Mouse (Mus musculus) T-helper 1 cell (primary cell): ENCODE measurements around the gene Ubash3a.

ENCODE experiments used
- in situ Hi-C: fragments of 300-600 bp; cut with MboI, MseI; formaldehyde crosslinking; loops from one replicate; pipeline ENCODE4 v1.15.1; 2025; ENCODE audit warnings: high pct_unique_total_duplicates

Ubash3a gene

DNA sequence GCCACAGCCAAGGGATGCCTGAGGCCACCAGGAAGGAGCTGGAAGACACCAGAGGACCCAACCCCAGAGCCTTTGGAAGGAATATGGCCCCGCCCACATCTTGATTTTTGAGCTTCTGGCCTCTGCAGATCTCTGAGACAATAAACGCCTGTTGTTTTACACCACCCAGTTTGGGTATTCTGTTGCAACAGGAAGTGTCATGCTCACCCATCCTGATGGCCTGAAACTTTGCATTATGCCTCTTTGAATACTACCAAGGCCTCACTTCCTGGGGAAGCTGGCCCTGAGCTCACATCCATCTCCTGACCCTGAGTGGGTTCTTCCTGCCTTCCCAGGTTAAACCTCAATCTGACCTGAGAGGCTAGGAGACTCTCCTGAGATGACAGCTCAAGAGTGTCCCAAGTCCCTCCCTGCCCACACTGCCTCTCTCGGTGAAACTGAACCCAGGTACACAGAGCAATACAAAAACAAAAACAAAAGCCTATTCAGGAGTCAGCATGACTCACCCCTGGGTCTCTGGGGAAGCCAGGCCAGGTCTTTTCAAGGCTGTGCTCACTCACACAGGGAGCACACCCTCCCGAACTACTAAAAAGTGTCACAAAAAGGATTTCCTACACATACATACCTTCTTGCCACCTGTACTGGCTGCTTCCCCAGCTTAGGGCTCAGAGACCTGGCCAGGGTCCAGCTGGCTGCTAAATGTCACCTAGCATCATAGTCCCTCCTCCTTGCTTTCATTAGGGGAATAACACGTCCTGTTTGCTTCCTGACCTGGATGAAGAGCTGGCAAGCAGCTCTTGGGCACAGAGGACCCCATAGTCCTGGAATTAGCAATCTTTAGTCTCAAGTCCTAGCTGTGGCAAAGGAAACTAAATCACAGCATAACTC is 8.6 kb downstream of the Ubash3a start:
- in situ Hi-C loops, result no loop called here

DNA sequence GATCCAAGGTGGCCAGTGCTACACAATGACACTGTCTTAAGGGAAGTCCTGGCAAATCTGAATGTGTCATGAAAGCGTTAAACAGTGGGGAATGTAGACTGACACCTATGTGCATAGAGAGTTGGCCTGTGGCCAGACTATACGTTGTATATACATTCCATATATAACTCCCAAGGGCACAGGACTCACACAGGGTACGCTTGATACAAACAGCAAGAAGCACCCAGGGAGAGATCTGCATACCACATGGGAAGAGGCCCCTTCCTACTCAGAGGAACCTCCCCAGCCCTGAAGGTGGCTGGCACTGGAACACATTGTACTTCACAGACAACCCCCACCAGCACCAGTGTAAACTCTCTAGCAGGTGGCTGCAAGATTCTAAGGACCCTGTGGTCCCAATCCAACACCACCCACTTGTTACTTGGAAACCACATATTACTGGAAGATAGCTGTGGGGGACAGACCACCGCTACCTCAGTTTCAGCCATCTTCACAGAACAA is 15.2 kb downstream of the Ubash3a start:
- in situ Hi-C loops, result no loop called here

DNA sequence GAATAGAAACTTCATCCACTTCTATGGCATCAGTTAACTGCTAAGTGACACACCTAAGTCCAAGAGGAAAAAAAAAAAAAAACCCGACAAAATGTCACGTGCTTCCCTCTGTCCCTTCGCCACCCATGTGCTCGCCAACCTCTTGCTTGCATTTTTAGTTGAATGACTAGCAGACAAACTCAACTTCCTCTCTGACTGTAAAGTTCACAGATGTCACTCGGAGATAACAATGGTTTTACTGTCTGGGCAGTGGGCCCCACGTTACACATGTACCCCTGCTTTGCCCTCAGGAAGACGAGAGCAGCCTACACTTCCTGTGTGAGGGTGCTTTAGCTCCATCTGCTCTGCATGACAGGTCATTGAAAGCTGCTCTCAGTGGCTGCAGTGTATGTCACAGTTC is 16.2 kb downstream of the Ubash3a start:
- in situ Hi-C loops, result no loop called here

DNA sequence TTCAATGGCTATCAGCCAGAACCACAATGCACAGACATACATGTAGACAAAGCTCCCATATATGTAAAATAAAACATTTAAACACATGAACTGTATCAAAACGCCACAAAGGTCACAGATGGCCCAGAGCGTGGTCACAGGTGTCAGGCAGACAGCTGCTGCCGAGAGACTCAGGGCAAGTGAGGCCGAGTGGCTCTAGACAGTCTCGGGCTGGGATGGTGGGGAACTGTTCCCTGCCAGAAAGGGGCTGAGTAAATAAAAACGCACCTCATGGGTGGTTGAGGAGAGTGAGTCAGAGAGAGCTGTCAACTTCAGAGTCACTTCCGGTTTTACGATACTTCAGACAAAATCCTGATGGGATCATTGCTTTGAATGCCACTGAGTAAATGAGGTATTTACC is 16.9 kb downstream of the Ubash3a start:
- in situ Hi-C loops, result no loop called here

DNA sequence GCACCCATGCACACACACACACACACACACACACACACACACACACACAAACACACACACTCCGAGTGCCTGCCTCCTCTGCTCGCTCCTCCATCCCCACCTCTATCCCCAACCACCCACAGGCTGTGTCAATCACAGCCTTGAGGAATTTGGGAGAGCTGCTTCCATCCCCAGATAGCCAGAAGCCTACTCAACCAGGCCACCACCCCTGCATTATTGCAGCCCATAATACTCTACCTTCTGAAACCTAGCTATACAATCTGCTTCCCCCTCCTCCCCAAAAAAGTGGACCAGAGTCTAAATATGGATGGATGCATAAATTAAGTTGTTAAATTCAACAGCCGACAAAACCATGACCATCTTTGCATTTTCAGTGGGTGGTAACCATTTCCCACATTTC is 18.7 kb downstream of the Ubash3a start:
- in situ Hi-C loops, result no loop called here

DNA sequence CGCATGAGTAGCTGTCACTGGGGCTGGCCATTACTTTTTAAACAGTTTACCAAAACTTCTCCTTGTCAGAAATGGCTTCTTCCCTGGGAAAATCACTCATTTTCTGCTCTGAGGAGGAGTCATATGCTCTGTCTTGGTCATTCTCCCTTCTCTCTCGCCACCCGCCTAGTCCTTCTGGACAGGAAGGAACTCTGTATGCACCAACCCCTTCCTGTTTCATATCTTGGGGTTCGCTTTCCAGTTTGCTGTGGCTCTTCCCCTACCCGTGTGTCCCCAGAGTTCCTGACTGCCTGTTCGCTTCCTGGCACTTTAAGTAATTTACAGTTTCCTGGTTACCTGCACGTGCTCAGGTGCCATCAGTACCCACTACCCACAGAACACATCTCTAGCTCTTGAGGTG is 19.3 kb downstream of the Ubash3a start:
- in situ Hi-C loops, result no loop called here

DNA sequence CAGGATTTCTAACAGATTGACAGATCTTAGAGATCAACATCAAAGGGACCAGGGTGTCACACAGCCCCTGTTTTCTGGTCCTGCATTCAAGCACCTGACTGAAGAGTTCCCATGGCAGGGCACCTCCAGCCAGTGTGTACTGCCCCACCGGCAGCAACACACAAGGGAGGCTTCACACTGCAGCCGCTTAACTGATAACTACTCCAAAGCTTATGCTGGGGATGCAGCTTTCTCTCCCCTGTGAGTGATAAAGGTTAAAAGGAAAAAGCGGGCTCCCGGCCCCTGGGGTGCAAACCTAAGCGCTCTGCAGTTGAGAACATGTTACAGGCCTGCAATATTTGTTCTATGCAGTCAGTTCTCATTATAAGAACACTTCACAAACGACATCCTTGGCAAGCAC is 24.1 kb downstream of the Ubash3a start:
- in situ Hi-C loops, result no loop called here

DNA sequence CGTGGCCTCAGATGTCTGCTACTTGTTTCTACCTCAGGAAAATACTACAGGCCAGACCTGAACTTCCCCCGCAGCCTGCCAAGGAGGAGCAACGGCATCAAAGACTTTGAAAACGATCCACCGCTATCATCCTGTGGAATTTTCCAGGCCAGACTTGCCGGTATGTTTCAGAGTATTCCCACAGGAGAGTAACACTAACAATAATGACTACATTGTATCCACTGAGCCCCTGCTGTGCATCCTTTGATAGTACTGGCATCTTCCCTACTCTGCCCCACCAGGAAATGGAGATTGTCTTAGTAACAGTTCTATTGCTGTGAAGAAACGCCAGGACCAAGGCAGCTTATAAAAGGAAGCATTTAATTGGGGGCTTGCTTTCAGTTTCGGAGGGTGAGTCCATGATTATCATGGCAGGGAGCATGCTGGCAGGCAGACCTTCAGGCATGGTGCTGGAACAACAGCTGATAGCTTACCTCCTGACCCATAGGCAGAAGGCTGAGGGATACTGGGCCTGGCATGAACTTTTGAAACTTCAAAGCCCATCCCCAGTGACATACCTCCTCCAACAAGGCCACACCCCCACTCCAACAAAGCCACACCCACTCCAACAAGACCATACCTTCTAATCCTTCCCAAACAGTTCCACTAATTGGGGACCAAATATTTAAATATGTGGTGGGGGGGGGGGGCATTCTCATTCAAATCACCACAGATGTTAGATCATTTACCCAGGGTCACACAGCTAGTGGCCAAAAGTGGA is 24.8 kb downstream of the Ubash3a start:
- in situ Hi-C loops, result no loop called here

DNA sequence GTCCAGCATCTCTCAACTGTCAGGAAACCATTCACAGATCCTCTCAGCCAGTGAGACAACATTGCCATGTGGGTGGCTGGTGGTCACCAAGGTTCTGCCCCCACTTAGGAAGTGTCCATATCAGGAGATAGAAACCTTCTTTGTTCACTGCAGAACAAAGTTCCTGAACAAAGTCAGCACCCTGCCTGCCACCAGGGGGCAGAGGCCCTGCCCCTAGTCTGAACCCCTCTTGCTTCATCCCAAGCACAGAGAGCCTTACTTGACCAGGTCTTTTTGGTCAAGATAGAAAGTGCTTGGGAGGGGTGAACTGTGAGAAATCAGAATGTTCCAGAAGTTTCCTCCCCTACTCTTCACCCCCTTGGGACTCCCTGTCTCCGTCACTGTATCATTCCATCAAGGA is 28.2 kb downstream of the Ubash3a start:
- in situ Hi-C loops, result no loop called here

DNA sequence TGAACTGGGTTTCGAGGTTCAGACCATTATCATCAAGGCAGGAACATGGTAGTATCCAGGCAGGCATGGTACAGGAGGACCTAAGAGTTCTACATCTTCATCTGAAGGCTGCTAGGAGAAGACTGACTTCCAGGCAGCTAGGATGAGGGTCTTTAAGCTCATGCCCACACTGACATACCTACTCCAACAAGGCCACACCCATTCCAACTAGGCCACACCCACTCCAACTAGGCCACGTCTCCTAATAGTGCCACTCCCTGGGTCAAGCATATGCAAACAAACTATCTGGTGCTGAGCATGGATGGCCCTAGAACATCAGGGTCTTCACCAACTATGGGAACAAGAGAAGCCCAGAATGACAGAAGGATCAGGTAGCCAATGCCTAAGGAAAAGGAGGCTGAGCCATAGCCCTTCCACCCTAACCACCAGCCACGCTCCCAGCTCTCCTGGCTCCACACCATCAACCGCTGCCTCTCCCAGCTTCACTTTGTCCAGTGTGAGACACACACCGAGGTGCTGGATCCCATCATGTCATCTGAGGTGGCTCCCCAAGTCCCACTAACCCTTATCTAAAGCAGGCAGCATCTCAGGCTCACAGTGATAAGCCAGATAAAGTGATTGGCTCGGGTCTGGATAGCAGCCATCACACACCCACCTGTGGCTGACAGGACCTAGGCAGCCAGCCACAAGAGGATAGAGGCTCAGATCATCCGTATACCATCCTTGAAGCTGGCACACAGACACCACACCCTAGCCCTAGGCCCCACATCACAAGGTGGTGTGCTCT is 30.8 kb downstream of the Ubash3a start:
- in situ Hi-C loops, result no loop called here

DNA sequence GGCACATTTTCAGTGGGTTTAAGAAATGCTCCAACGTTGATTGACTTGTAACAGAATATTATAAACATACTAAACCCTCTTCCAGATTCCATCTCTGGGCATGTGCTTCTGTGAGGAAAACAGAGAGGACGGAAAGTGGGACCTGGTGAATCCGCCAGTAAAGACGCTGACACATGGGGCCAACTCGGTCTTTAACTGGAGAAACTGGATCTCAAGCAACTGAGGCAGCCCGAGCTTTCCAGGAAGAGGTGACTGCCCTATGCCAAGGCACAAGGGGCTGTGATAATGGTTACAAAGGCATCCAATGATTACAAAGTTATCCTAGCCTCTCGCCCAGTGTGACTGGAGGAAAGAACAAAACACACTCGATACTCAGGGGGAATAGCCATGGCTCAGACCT is 33.5 kb downstream of the Ubash3a start:
- in situ Hi-C loops, result no loop called here

DNA sequence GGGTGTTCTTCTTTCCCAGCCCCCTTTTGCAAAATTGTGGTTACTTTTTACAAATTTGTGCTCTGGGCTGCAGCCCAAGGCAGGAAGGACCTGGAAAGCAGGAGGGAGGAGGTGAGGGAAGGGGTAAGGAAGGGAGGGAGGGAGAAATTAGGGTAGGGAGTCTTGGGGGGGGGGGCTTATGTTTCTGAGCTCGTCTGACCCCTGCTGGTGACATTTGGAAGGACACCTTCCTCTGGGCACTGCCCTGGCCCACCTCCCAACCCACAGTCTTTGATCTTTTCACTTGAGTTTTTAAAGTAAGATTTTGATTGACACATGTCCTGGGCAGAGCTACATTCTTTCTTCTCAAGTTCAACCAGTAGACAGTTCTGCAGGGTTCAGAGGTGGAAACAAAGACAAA is 35.1 kb downstream of the Ubash3a start:
- in situ Hi-C loops, result no loop called here

DNA sequence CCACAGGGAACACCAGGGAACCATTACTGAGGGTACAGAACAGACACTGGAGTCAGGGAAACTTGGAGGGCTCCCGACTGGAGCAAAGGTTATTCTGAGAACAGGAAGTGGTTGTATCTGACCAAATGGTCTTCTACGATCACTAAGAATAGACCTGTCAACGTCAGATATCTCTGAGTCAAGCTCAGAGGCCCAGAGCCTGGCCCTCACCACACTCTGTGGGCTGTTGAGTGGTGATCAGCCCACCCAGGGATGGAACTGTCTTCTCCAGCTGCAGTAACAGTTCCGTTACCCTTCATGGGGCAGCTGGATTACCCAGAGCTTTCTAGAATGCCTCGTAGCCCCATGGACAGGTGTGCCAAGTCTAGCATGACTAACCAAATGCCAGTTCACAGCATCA is 37.6 kb downstream of the Ubash3a start:
- in situ Hi-C loops, result no loop called here

DNA sequence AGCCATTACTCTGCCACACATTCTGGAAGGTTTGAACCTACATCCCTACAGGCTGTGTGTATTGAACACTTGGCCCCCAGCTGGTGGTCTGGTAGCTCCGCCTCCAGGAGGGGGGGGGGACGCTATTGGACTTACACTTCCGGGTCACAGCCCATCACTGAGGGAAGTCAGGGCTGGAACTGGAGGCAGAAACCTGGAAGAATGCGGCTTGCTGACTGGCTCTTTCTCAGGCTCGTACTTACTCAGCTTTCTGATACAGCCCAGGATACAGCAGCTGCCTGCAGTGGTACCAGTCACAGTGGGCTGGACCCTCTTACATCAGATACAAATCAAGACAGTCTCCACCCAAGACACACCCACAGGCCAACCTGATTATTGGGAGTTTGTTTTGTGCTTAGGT is 39.5 kb downstream of the Ubash3a start:
- in situ Hi-C loops, result no loop called here

DNA sequence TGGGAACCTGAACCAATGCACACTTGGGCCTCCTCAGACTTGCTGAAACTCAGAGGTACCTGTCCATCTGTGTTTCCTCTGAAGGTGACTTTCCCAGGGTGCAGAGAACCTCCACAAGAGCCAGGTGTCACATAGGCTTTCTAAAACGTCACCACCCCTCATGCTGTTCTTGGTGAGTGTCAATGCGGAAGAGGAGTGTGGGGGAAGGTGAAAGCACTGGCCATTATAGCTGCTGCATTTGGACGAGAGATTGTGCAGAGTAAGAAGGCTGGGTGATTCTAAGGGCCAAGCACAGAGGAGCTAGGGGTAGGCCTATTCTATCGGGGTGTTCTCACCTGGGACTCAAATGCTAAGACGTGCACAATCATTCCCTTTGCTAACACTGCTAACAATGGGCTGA is 46.3 kb downstream of the Ubash3a start:
- in situ Hi-C loops, result loop anchor here (10.0 kb wide), 1 partner anchor 119 kb away; no protein-coding TSS in a partner anchor

DNA sequence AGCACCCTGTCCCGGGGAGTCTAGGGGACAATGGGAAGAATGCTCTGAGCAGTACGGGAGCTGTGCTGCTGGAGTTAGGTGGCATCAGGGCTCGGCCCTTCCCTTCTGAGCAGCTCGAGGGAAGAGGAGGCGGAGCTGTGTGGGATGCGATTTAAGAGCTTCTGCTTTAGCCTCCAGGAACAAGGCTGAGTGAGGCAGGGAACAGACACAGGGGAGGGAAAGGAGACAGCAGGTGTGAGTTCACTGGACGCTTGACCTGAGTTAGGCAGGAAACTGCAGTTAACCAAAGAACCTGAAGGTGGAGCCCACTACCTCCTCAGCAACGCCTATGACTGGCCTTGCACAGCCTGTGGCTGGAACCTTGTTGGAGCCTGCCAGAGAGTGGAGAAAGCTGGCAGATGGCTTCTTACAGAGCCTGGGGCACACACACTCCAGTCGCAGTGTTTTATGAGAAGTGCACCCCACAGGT is 46.8 kb downstream of the Ubash3a start:
- in situ Hi-C loops, result loop anchor here (10.0 kb wide), 1 partner anchor 120 kb away; no protein-coding TSS in a partner anchor

DNA sequence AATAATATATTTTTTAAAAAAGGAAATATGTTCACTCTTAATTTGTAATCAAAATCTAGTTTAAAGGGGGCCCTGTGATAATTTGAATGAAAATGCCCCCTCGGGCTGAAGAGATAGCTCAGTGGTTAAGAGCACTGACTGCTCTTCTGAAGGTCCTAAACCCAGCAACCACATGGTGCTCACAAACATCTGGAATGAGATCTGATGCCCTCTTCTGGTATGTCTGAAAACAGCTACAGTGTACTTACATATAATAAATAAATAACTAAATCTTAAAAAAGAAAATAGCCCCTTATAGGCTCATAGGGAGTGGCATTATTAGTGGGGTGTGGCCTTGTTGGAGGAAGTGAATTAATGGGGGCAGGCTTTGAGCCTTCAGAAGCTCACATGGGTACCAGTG is 49.5 kb downstream of the Ubash3a start:
- in situ Hi-C loops, result loop anchor here (10.0 kb wide), 1 partner anchor 122 kb away; no protein-coding TSS in a partner anchor

DNA sequence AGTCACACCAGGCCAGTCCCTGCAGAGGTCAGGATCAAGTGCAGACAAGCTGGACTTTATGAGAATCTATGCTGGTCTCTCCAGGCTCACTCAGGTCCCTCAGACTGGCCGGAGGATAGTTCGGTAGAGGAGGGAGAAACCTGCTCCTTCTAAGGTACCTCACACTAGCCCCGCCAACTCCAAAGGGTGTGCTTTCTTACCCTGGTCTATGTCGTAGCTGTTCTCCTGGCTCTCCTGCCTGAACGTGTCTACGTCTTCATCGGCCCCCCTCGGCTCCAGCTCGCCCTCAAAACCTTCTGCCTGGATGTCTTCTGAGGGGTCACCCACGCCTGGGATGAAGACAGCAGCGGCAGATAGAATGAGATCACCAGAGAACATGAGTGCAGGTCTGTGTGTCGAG is 50.2 kb downstream of the Ubash3a start:
- in situ Hi-C loops, result loop anchor here (10.0 kb wide), 1 partner anchor 123 kb away; no protein-coding TSS in a partner anchor

DNA sequence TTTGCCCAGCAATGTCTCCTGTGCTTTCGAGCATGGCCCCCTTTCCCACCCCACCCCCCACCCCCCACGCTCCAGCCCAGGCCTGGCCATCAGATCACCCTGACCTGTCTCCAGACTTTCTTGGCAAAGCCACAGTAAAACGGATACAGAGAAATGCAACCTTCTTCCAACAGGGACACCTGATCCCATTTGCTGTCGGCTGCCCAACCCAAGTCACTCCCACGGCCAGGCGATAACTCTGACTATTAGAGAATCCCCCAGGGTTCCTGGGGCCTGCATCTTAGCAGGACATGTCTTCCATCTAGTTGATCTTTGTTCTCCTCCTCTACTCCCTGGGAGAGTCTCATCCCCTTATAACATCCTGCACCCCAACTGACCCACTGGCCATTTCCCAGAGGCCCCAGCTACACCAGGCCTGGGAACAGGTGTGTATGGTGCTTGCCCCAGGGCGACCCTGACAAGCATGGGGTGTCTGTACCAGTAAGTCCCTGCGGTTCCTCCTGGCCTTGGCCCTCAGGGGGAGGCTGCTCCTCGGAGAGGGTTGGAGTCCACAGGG is 50.7 kb downstream of the Ubash3a start:
- in situ Hi-C loops, result loop anchor here (10.0 kb wide), 1 partner anchor 124 kb away; no protein-coding TSS in a partner anchor

DNA sequence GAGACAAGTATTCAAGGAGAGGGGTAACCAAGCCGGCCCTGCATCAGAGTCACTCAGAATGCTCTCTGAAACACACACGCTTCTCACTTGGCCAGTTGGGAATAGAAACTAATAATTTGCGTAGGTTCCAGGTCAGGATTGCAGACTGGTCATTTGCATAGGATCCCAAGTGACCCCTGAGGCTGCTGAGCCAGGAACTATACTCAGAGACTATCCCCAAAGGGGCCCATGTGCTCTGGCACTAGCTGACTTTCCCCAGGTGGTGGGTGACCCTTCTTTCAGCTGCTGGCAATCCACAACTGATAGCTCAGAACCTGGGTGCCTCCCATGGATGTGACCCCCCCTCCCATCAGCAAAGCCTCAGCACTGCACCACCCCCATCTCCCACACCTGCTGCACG is 51.5 kb downstream of the Ubash3a start:
- in situ Hi-C loops, result loop anchor here (10.0 kb wide), 1 partner anchor 124 kb away; no protein-coding TSS in a partner anchor

DNA sequence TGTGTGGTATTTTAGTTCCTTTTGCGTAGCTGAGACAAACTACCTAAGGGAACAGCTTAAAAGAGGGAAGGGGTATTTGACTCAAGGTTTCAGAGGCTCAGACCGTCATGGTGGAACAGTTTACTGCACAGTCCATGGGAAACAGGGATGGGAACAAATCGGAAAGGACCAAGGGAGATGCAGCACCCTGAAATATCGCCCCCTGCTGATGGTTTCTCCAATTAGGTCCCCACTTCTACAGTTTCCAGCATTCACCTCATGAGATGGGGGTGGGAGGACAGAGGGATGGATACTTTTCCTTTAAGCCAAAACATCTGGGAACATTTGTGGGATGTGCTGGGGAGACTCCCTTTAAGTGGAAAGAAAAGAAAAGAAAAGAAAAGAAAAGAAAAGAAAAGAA is 52.2 kb downstream of the Ubash3a start:
- in situ Hi-C loops, result loop anchor here (10.0 kb wide), 1 partner anchor 125 kb away; no protein-coding TSS in a partner anchor
